15 mouse cellular contexts compared by ENCODE assay signal in the genomic region with DNA sequence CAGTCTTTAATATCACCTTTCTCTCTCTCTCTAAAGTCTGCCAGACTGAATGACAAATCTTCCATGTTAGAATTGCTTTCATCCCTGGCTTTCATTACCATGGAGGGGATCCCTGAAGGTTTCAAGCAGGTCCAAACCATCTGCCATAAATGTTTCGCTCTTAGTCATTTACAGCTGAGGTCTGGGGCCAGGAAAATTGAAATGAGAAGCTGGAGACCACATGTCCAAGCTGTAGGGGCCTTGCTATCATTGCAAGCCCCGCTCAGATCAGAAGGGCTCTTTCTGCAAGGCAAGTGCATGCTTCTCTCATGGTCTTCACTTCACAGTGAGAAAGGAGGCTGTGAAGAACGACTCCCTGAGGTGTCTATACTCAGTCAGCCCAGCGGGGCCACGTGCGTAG. TPM values are rescaled to one million over a fixed set of nuclear protein-coding genes. Genes with fewer than 3 reads are reported as not detected.
"Had no signal": no experiment of that assay in that cellular context is flagged by ENCODE, and none has a peak within 500 bp of the region (broad histone marks: within the 10 kb centered on the region; RNA-seq: fewer than 3 reads in every experiment).

No protein-coding gene starts in this region.

- H3K4me2 ChIP-seq: midbrain, embryonic 12.5 days had no signal

- H3K4me3 ChIP-seq: midbrain, embryonic 12.5 days had no signal

- H3K9ac ChIP-seq: liver, embryonic 14.5 days; midbrain, embryonic 12.5 days had no signal

- ATAC-seq: midbrain, embryonic 16.5 days had no signal

- H3K27ac ChIP-seq: kidney, postnatal 0 days; liver, embryonic 14.5 days; midbrain, embryonic 12.5 days had no signal

- H3K36me3 ChIP-seq: midbrain, embryonic 12.5 days had no signal

- DNase-seq: kidney, adult 9 months; kidney, postnatal 4 days; left cerebral cortex, postnatal 4 days; liver; lung, adult 18-20 months; retina, postnatal 1 day; right cerebral cortex, postnatal 4 days; spleen, adult 18-20 months; thymus, adult 18-20 months; thymus, postnatal 14 days had no signal

- H3K27me3 ChIP-seq: midbrain, embryonic 12.5 days had no signal

- H3K4me1 ChIP-seq: midbrain, embryonic 12.5 days had no signal

RNA-seq across cellular contexts. Expression of gene Oit3, which starts 42.7 kb away (rescaled TPM):
- total RNA-seq: megakaryocyte-erythroid progenitor cell, adult 5-6 weeks had no signal
- polyA plus RNA-seq: midbrain, embryonic 16.5 days had no signal
